Mouse (Mus musculus): Measurements from ENCODE around the gene Tubgcp4.

GRCm38 (mm10) chr2:121139266-121140017 is 31.0 kb upstream of the Tubgcp4 start:
- TF ChIP-seq POLR2A (IDR thresholded peaks at IDR 0.05; ENCODE audit: low read depth, low read length) (no peak), CTCF (IDR thresholded peaks at IDR 0.05; ENCODE audit: extremely low read depth, insufficient read length, insufficient replicate concordance, low read depth, low read length) (no peak)
